Mouse (Mus musculus): ENCODE measurements around the gene Mad2l1bp. TPM values are rescaled to one million over a fixed set of nuclear protein-coding genes. Genes with fewer than 3 reads are reported as not detected.

Mad2l1bp gene
- polyA plus RNA-seq, 1 experiment from 2014 or later, result 55.5 TPM

GRCm38 (mm10) chr17:46132862-46133261, 20.5 kb downstream of the Mad2l1bp start:
- Histone ChIP-seq H3K9ac (ENCODE audit: low read length) (no peak overlapping the region), H3K27me3 (ENCODE audit: control insufficient read depth, insufficient read depth, low read depth, low read length) (no peaks in the 10 kb centered on the region), H3K9me3 (ENCODE audit: control insufficient read depth, low read length) (no peaks in the 10 kb centered on the region), H3K4me1 (replicated peaks; ENCODE audit: control insufficient read depth, insufficient read depth, low read length) (0 out of 2 replicates have a peak, but pooled peaks cover 2% of the 10 kb centered on the region), H3K4me2 (ENCODE audit: low read depth, low read length) (no peak overlapping the region), H3K4me3 (ENCODE audit: low read length) (no peak overlapping the region), H3K27ac (ENCODE audit: low read length) (no peak overlapping the region), H3K36me3 (ENCODE audit: control insufficient read depth, insufficient read depth, low read length) (peaks cover 13% of the 10 kb centered on the region)
- WGBS, result 42% methylated on average over 8 of the region's 8 CpGs
- ATAC-seq (ENCODE audit: low read depth), result no peak

- Histone ChIP-seq H3K36me3 (ENCODE audit: control insufficient read depth, insufficient read depth, low read length) (peaks cover 20% of the 10 kb centered on the region), H3K9me3 (ENCODE audit: control insufficient read depth, low read length) (no peaks in the 10 kb centered on the region), H3K4me1 (replicated peaks; ENCODE audit: control insufficient read depth, insufficient read depth, low read length) (peaks cover 7% of the 10 kb centered on the region; the same call in 1 of the 2 replicates), H3K4me2 (ENCODE audit: low read depth, low read length) (no peak overlapping the region), H3K27me3 (ENCODE audit: control insufficient read depth, insufficient read depth, low read depth, low read length) (no peaks in the 10 kb centered on the region), H3K9ac (ENCODE audit: low read length) (no peak overlapping the region), H3K27ac (ENCODE audit: low read length) (no peak overlapping the region), H3K4me3 (ENCODE audit: low read length) (no peak overlapping the region)
- peak; percentile 26; the same call in 1 of the 2 replicates for ATAC-seq (ENCODE audit: low read depth)
- 16% methylated on average over 12 of the region's 12 CpGs for WGBS
Observed at GRCm38 (mm10) chr17:46132058-46132718, 21.2 kb downstream of the Mad2l1bp start.

GRCm38 (mm10) chr17:46129741-46130498, 23.4 kb downstream of the Mad2l1bp start:
- H3K4me3 ChIP-seq (ENCODE audit: low read length), result no peak overlapping the region
- peak; percentile 55 for ATAC-seq (ENCODE audit: low read depth)
- H3K27ac ChIP-seq (ENCODE audit: low read length), result peak overlapping the region; percentile 38; the same call in 1 of the 2 replicates
- peaks cover 38% of the 10 kb centered on the region for H3K36me3 ChIP-seq (ENCODE audit: control insufficient read depth, insufficient read depth, low read length)
- peaks cover 23% of the 10 kb centered on the region for H3K4me1 ChIP-seq (replicated peaks; ENCODE audit: control insufficient read depth, insufficient read depth, low read length)
- no peaks in the 10 kb centered on the region for H3K9me3 ChIP-seq (ENCODE audit: control insufficient read depth, low read length)
- no peak overlapping the region for H3K4me2 ChIP-seq (ENCODE audit: low read depth, low read length)
- WGBS, result 63% methylated on average over 13 of the region's 13 CpGs
- no peaks in the 10 kb centered on the region for H3K27me3 ChIP-seq (ENCODE audit: control insufficient read depth, insufficient read depth, low read depth, low read length)
- no peak overlapping the region for H3K9ac ChIP-seq (ENCODE audit: low read length)

- Histone ChIP-seq H3K4me2 (ENCODE audit: low read depth, low read length) (no peak overlapping the region), H3K27me3 (ENCODE audit: control insufficient read depth, insufficient read depth, low read depth, low read length) (no peaks in the 10 kb centered on the region), H3K4me1 (replicated peaks; ENCODE audit: control insufficient read depth, insufficient read depth, low read length) (peaks cover 23% of the 10 kb centered on the region), H3K4me3 (ENCODE audit: low read length) (no peak overlapping the region), H3K9me3 (ENCODE audit: control insufficient read depth, low read length) (no peaks in the 10 kb centered on the region), H3K36me3 (ENCODE audit: control insufficient read depth, insufficient read depth, low read length) (peaks cover 49% of the 10 kb centered on the region), H3K27ac (ENCODE audit: low read length) (no peak overlapping the region), H3K9ac (ENCODE audit: low read length) (no peak overlapping the region)
- 57% methylated on average over 6 of the region's 6 CpGs for WGBS
- ATAC-seq (ENCODE audit: low read depth), result no peak
Observed at GRCm38 (mm10) chr17:46127814-46128493, 25.4 kb downstream of the Mad2l1bp start.

- Histone ChIP-seq H3K36me3 (ENCODE audit: control insufficient read depth, insufficient read depth, low read length) (peaks cover 55% of the 10 kb centered on the region), H3K4me2 (ENCODE audit: low read depth, low read length) (no peak overlapping the region), H3K27ac (ENCODE audit: low read length) (peak overlapping the region; percentile 74), H3K9ac (ENCODE audit: low read length) (peak overlapping the region; percentile 8; the same call in 1 of the 2 replicates), H3K9me3 (ENCODE audit: control insufficient read depth, low read length) (no peaks in the 10 kb centered on the region), H3K27me3 (ENCODE audit: control insufficient read depth, insufficient read depth, low read depth, low read length) (no peaks in the 10 kb centered on the region), H3K4me3 (ENCODE audit: low read length) (no peak overlapping the region), H3K4me1 (replicated peaks; ENCODE audit: control insufficient read depth, insufficient read depth, low read length) (peaks cover 23% of the 10 kb centered on the region)
- ATAC-seq (ENCODE audit: low read depth), result peak; percentile 82
- 35% methylated on average over 6 of the region's 6 CpGs for WGBS
Observed at GRCm38 (mm10) chr17:46126608-46127007, 26.7 kb downstream of the Mad2l1bp start.

- H3K27me3 ChIP-seq (ENCODE audit: control insufficient read depth, insufficient read depth, low read depth, low read length), result no peaks in the 10 kb centered on the region
- H3K9ac ChIP-seq (ENCODE audit: low read length), result no peak overlapping the region
- H3K36me3 ChIP-seq (ENCODE audit: control insufficient read depth, insufficient read depth, low read length), result peaks cover 56% of the 10 kb centered on the region
- no peak for ATAC-seq (ENCODE audit: low read depth)
- no peak overlapping the region for H3K4me2 ChIP-seq (ENCODE audit: low read depth, low read length)
- H3K4me3 ChIP-seq (ENCODE audit: low read length), result no peak overlapping the region
- H3K4me1 ChIP-seq (replicated peaks; ENCODE audit: control insufficient read depth, insufficient read depth, low read length), result peaks cover 23% of the 10 kb centered on the region
- H3K27ac ChIP-seq (ENCODE audit: low read length), result no peak overlapping the region
- WGBS, result 76% methylated on average over 12 of the region's 12 CpGs
- no peaks in the 10 kb centered on the region for H3K9me3 ChIP-seq (ENCODE audit: control insufficient read depth, low read length)
Observed at GRCm38 (mm10) chr17:46123953-46124700, 29.2 kb downstream of the Mad2l1bp start.

GRCm38 (mm10) chr17:46123285-46123684, 30.1 kb downstream of the Mad2l1bp start:
- no peak overlapping the region for H3K9ac ChIP-seq (ENCODE audit: low read length)
- H3K36me3 ChIP-seq (ENCODE audit: control insufficient read depth, insufficient read depth, low read length), result peaks cover 49% of the 10 kb centered on the region
- H3K27ac ChIP-seq (ENCODE audit: low read length), result no peak overlapping the region
- H3K4me3 ChIP-seq (ENCODE audit: low read length), result no peak overlapping the region
- no peak for ATAC-seq (ENCODE audit: low read depth)
- no peaks in the 10 kb centered on the region for H3K27me3 ChIP-seq (ENCODE audit: control insufficient read depth, insufficient read depth, low read depth, low read length)
- H3K9me3 ChIP-seq (ENCODE audit: control insufficient read depth, low read length), result no peaks in the 10 kb centered on the region
- no peak overlapping the region for H3K4me2 ChIP-seq (ENCODE audit: low read depth, low read length)
- WGBS, result 93% methylated on average over 4 of the region's 4 CpGs
- H3K4me1 ChIP-seq (replicated peaks; ENCODE audit: control insufficient read depth, insufficient read depth, low read length), result peaks cover 23% of the 10 kb centered on the region

GRCm38 (mm10) chr17:46122791-46123190, 30.6 kb downstream of the Mad2l1bp start:
- H3K9me3 ChIP-seq (ENCODE audit: control insufficient read depth, low read length), result no peaks in the 10 kb centered on the region
- no peak overlapping the region for H3K4me2 ChIP-seq (ENCODE audit: low read depth, low read length)
- no peak for ATAC-seq (ENCODE audit: low read depth)
- H3K27me3 ChIP-seq (ENCODE audit: control insufficient read depth, insufficient read depth, low read depth, low read length), result no peaks in the 10 kb centered on the region
- 93% methylated on average over 4 of the region's 4 CpGs for WGBS
- peaks cover 26% of the 10 kb centered on the region for H3K4me1 ChIP-seq (replicated peaks; ENCODE audit: control insufficient read depth, insufficient read depth, low read length)
- peaks cover 46% of the 10 kb centered on the region for H3K36me3 ChIP-seq (ENCODE audit: control insufficient read depth, insufficient read depth, low read length)
- no peak overlapping the region for H3K27ac ChIP-seq (ENCODE audit: low read length)
- H3K9ac ChIP-seq (ENCODE audit: low read length), result no peak overlapping the region
- no peak overlapping the region for H3K4me3 ChIP-seq (ENCODE audit: low read length)
